Mouse (Mus musculus): ENCODE measurements around the gene Ythdc1. TPM values are rescaled to one million over a fixed set of nuclear protein-coding genes. Genes with fewer than 3 reads are reported as not detected.

The Ythdc1 gene
- total RNA-seq, 2 experiments from 2014 or later = 51.0 to 55.6 TPM

DNA sequence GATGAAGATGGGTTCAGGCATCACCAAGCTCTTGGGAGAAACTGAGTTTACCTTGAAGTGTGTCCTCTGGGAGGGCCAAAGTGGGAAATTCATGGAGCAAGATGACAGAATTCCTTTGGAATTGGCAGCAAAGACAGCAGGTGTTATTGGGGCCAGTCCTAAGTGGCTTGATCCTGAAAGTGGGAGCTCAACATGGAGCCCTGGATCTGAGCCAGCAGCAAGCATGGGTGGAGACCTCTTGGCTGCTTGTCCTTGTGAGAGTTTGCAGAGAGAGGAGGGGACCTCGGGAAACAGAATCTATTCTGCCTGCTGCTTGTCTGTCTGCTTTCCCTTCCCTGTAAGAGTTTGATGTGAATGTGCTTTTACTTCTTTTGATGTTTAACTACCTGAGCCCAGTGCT is 67.9 kb downstream of the Ythdc1 start:
- no peak for DNase-seq (ENCODE audit: low spot score in 2 of 2)

Other genes with a start within 250 kb of the Ythdc1 start
- gene Tmprss11f, start 171.8 kb upstream of the Ythdc1 start, total RNA-seq (2021) = not detected
- not detected for gene Tmprss11b, start 127.9 kb upstream of the Ythdc1 start, total RNA-seq (2021)
- gene Tmprss11e, start 58.4 kb upstream of the Ythdc1 start, total RNA-seq (2021) = not detected
- not detected for gene Ugt2b34, start 102.7 kb downstream of the Ythdc1 start, total RNA-seq (2021)
- not detected for gene Ugt2b1, start 122.3 kb downstream of the Ythdc1 start, total RNA-seq (2021)
- not detected for gene Ugt2b35, start 196.6 kb downstream of the Ythdc1 start, total RNA-seq (2021)

Data from layer of hippocampus, postnatal 10 days (tissue).